Mouse (Mus musculus) heart, embryonic 11.5 days (tissue): ENCODE data around the gene Rfx3. TPM values are rescaled to one million over a fixed set of nuclear protein-coding genes. Genes with fewer than 3 reads are reported as not detected.

ENCODE experiments used
- ATAC-seq: fragments of 200-750 bp; cut with Nextera tagmentation; replicated peaks from 2 replicates; pipeline ENCODE4 v1.8.0; 2017; ENCODE audit warnings: moderate library complexity; ENCODE audit not compliant: insufficient number of reproducible peaks, low FRiP score, low TSS enrichment
- H3K27ac ChIP-seq: fragments of 300-500 bp; sonication (generic); 2 replicates; pipeline ENCODE4 v1.5.1; 2014; ENCODE audit warnings: mild to moderate bottlenecking, low read depth, low read length
- H3K27me3 ChIP-seq: fragments of 300-500 bp; sonication (generic); 2 replicates; pipeline ENCODE4 v1.6.1; 2014; ENCODE audit warnings: mild to moderate bottlenecking, low read length, mixed read lengths; ENCODE audit not compliant: control insufficient read depth, insufficient read depth
- H3K36me3 ChIP-seq: fragments of 300-500 bp; sonication (generic); 2 replicates; pipeline ENCODE4 v1.6.1; 2014; ENCODE audit warnings: mild to moderate bottlenecking, low read length, moderate library complexity, mixed read lengths; ENCODE audit not compliant: control insufficient read depth, insufficient read depth
- H3K4me1 ChIP-seq: fragments of 300-500 bp; sonication (generic); 2 replicates; pipeline ENCODE4 v1.6.1; 2014; ENCODE audit warnings: low read length; ENCODE audit not compliant: control insufficient read depth, insufficient read depth
- H3K4me2 ChIP-seq: fragments of 300-500 bp; sonication (generic); 2 replicates; pipeline ENCODE4 v1.6.1; 2014; ENCODE audit warnings: mild to moderate bottlenecking, moderate library complexity
- H3K4me3 ChIP-seq: fragments of 300-500 bp; sonication (generic); 2 replicates; pipeline ENCODE4 v1.5.1; 2014; ENCODE audit warnings: low read depth, low read length
- H3K9ac ChIP-seq: fragments of 300-500 bp; sonication (generic); 2 replicates; pipeline ENCODE4 v1.6.1; 2014; ENCODE audit warnings: mild to moderate bottlenecking, low read depth, low read length, moderate library complexity
- H3K9me3 ChIP-seq: fragments of 300-500 bp; sonication (generic); replicated peaks from 2 replicates; pipeline ENCODE4 v1.6.1; 2016; ENCODE audit warnings: low read length; ENCODE audit not compliant: control insufficient read depth
- WGBS: fragments of 180-500 bp; shearing (Covaris S2); extraction: QIAGEN DNeasy Blood & Tissue Kit; methylation state at CpG from one replicate; pipeline ENCODE4 v1.1.7; 2014; ENCODE audit not compliant: insufficient replicate concordance; 5-methylcytosine and 5-hydroxymethylcytosine counted together
- polyA plus RNA-seq: library from polyadenylated mRNA; unstranded; fragments of >200 nt; fragmentation: Nextera tagmentation; extraction: Ambion mirVana; gene quantifications from 2 replicates; pipeline ENCODE4 v1.2.1, GENCODE M21; 2014

Rfx3 gene
- polyA plus RNA-seq, 1 experiment from 2014 or later = 10.3 TPM

- ATAC-seq = no peak
- Histone ChIP-seq H3K4me2 (no peak overlapping the region), H3K4me3 (no peak overlapping the region), H3K36me3 (no peaks in the 10 kb centered on the region), H3K27me3 (no peaks in the 10 kb centered on the region), H3K9me3 (no peaks in the 10 kb centered on the region), H3K9ac (no peak overlapping the region), H3K4me1 (0 out of 2 replicates have a peak, but pooled peaks cover 6% of the 10 kb centered on the region), H3K27ac (no peak overlapping the region)
- whole genome bisulfite sequencing = 89% methylated on average over 2 of the region's 2 CpGs
Observed at GRCm38 (mm10) chr19:27931136-27931535, 79.8 kb downstream of the Rfx3 start.

- no peaks in the 10 kb centered on the region for H3K36me3 ChIP-seq
- H3K4me2 ChIP-seq = no peak overlapping the region
- ATAC-seq = no peak
- H3K4me1 ChIP-seq = 0 out of 2 replicates have a peak, but pooled peaks cover 4% of the 10 kb centered on the region
- H3K4me3 ChIP-seq = no peak overlapping the region
- H3K9me3 ChIP-seq = no peaks in the 10 kb centered on the region
- H3K27ac ChIP-seq = no peak overlapping the region
- H3K9ac ChIP-seq = no peak overlapping the region
- H3K27me3 ChIP-seq = no peaks in the 10 kb centered on the region
- 45% methylated on average over 3 of the region's 3 CpGs for whole genome bisulfite sequencing
Observed at GRCm38 (mm10) chr19:27926378-27926777, 84.6 kb downstream of the Rfx3 start.

GRCm38 (mm10) chr19:27919040-27919439, 91.9 kb downstream of the Rfx3 start:
- no peaks in the 10 kb centered on the region for H3K4me1 ChIP-seq
- WGBS = 35% methylated on average over 2 of the region's 2 CpGs
- H3K36me3 ChIP-seq = no peaks in the 10 kb centered on the region
- no peak overlapping the region for H3K9ac ChIP-seq
- no peak overlapping the region for H3K4me2 ChIP-seq
- H3K9me3 ChIP-seq = no peaks in the 10 kb centered on the region
- no peak overlapping the region for H3K4me3 ChIP-seq
- H3K27ac ChIP-seq = no peak overlapping the region
- no peaks in the 10 kb centered on the region for H3K27me3 ChIP-seq
- ATAC-seq = no peak

- no peak for ATAC-seq
- no peaks in the 10 kb centered on the region for H3K9me3 ChIP-seq
Observed at GRCm38 (mm10) chr19:27916446-27916845, 94.5 kb downstream of the Rfx3 start.

GRCm38 (mm10) chr19:27906976-27907375, 104.0 kb downstream of the Rfx3 start:
- Histone ChIP-seq H3K9ac (no peak overlapping the region), H3K27me3 (no peaks in the 10 kb centered on the region), H3K9me3 (no peaks in the 10 kb centered on the region), H3K4me1 (peaks cover 6% of the 10 kb centered on the region), H3K4me2 (no peak overlapping the region), H3K27ac (no peak overlapping the region), H3K4me3 (no peak overlapping the region), H3K36me3 (no peaks in the 10 kb centered on the region)
- no peak for ATAC-seq
- WGBS = 50% methylated on average over 5 of the region's 5 CpGs

More at GRCm38 (mm10) chr19:27916446-27916845, 94.5 kb downstream of the Rfx3 start:
- H3K9ac ChIP-seq = no peak overlapping the region
- 59% methylated on average over 2 of the region's 2 CpGs for WGBS
- H3K4me3 ChIP-seq = no peak overlapping the region
- no peaks in the 10 kb centered on the region for H3K36me3 ChIP-seq
- no peak overlapping the region for H3K4me2 ChIP-seq
- no peaks in the 10 kb centered on the region for H3K4me1 ChIP-seq
- no peak overlapping the region for H3K27ac ChIP-seq
- H3K27me3 ChIP-seq = no peaks in the 10 kb centered on the region

- no peak for ATAC-seq
- Histone ChIP-seq H3K36me3 (no peaks in the 10 kb centered on the region), H3K27ac (no peak overlapping the region), H3K9me3 (no peaks in the 10 kb centered on the region), H3K27me3 (no peaks in the 10 kb centered on the region), H3K4me1 (peaks cover 6% of the 10 kb centered on the region), H3K4me2 (no peak overlapping the region), H3K9ac (no peak overlapping the region), H3K4me3 (no peak overlapping the region)
- WGBS = 80% methylated on average over 9 of the region's 9 CpGs
Observed at GRCm38 (mm10) chr19:27905976-27906375, 105.0 kb downstream of the Rfx3 start.

- Histone ChIP-seq H3K9ac (no peak overlapping the region), H3K4me2 (no peak overlapping the region), H3K27me3 (no peaks in the 10 kb centered on the region), H3K9me3 (no peaks in the 10 kb centered on the region), H3K4me1 (peaks cover 6% of the 10 kb centered on the region), H3K4me3 (no peak overlapping the region), H3K27ac (no peak overlapping the region), H3K36me3 (no peaks in the 10 kb centered on the region)
- no peak for ATAC-seq
- WGBS = 73% methylated on average over 1 of the region's 1 CpGs
Observed at GRCm38 (mm10) chr19:27905172-27905571, 105.8 kb downstream of the Rfx3 start.

- Histone ChIP-seq H3K9ac (no peak overlapping the region), H3K4me2 (no peak overlapping the region), H3K27ac (no peak overlapping the region), H3K4me1 (peaks cover 6% of the 10 kb centered on the region), H3K36me3 (no peaks in the 10 kb centered on the region), H3K27me3 (no peaks in the 10 kb centered on the region), H3K9me3 (no peaks in the 10 kb centered on the region), H3K4me3 (no peak overlapping the region)
- no peak for ATAC-seq
- WGBS = 67% methylated on average over 2 of the region's 2 CpGs
Observed at GRCm38 (mm10) chr19:27904655-27905054, 106.3 kb downstream of the Rfx3 start.

GRCm38 (mm10) chr19:27904209-27904608, 106.8 kb downstream of the Rfx3 start:
- H3K27ac ChIP-seq = no peak overlapping the region
- no peak overlapping the region for H3K4me3 ChIP-seq
- no peak overlapping the region for H3K9ac ChIP-seq
- 52% methylated on average over 4 of the region's 4 CpGs for WGBS
- no peak overlapping the region for H3K4me2 ChIP-seq
- H3K4me1 ChIP-seq = peaks cover 6% of the 10 kb centered on the region
- no peaks in the 10 kb centered on the region for H3K27me3 ChIP-seq
- no peaks in the 10 kb centered on the region for H3K36me3 ChIP-seq
- no peaks in the 10 kb centered on the region for H3K9me3 ChIP-seq
- no peak for ATAC-seq
